Mouse (Mus musculus) limb, embryonic 14.5 days (tissue): Measurements from ENCODE around the gene Arhgap33. TPM values are rescaled to one million over a fixed set of nuclear protein-coding genes. Genes with fewer than 3 reads are reported as not detected.

Source experiments
- ATAC-seq: fragments of 200-750 bp; cut with Nextera tagmentation; 2 replicates; pipeline ENCODE4 v1.8.0; 2017; ENCODE audit warnings: low read depth, moderate number of reproducible peaks, moderate TSS enrichment; ENCODE audit not compliant: low FRiP score
- DNase-seq: peaks from one replicate; pipeline ENCODE4 v3.0.0-alpha.2; 2015; ENCODE audit warnings: low spot score
- H3K27ac ChIP-seq: fragments of 300-500 bp; sonication (generic); replicated peaks from 2 replicates; pipeline ENCODE4 v1.5.1; 2014; ENCODE audit warnings: low read depth, mild to moderate bottlenecking, low read length, moderate library complexity, mixed read lengths
- H3K27me3 ChIP-seq: fragments of 300-500 bp; sonication (generic); 2 replicates; pipeline ENCODE4 v1.6.1; 2014; ENCODE audit warnings: low read length, mixed read lengths; ENCODE audit not compliant: control insufficient read depth, insufficient read depth
- H3K36me3 ChIP-seq: fragments of 300-500 bp; sonication (generic); 2 replicates; pipeline ENCODE4 v1.6.1; 2014; ENCODE audit warnings: mild to moderate bottlenecking, low read length, moderate library complexity, mixed read lengths; ENCODE audit not compliant: control insufficient read depth, insufficient read depth
- H3K4me1 ChIP-seq: fragments of 300-500 bp; sonication (generic); 2 replicates; pipeline ENCODE4 v1.6.1; 2014; ENCODE audit warnings: antibody characterized with exemption, low read length, mixed read lengths; ENCODE audit not compliant: control insufficient read depth, insufficient read depth
- H3K4me2 ChIP-seq: fragments of 300-500 bp; sonication (generic); replicated peaks from 2 replicates; pipeline ENCODE4 v1.6.1; 2014; ENCODE audit warnings: low read depth, mild to moderate bottlenecking, low read length, moderate library complexity; ENCODE audit not compliant: severe bottlenecking
- H3K4me3 ChIP-seq: fragments of 300-500 bp; sonication (generic); replicated peaks from 2 replicates; pipeline ENCODE4 v1.5.1; 2014; ENCODE audit warnings: low read length
- H3K9ac ChIP-seq: fragments of 300-500 bp; sonication (generic); 2 replicates; pipeline ENCODE4 v1.6.1; 2014; ENCODE audit warnings: mild to moderate bottlenecking, low read depth, low read length, moderate library complexity; ENCODE audit not compliant: severe bottlenecking
- H3K9me3 ChIP-seq: fragments of 300-500 bp; sonication (generic); 2 replicates; pipeline ENCODE4 v1.6.1; 2016; ENCODE audit warnings: low read length; ENCODE audit not compliant: control insufficient read depth
- POLR2A ChIP-seq: fragments of 200-500 bp; IDR thresholded peaks from 2 replicates; pipeline ENCODE4 v1.8.0; 2012; ENCODE audit warnings: inconsistent platforms, mild to moderate bottlenecking, moderate library complexity, borderline replicate concordance; ENCODE audit not compliant: insufficient read depth, insufficient read length; ENCODE audit errors: extremely low read depth
- WGBS: fragments of 180-500 bp; shearing (Covaris S2); extraction: QIAGEN DNeasy Blood & Tissue Kit; methylation state at CpG from one replicate; pipeline ENCODE4 v1.1.7; 2014; 5-methylcytosine and 5-hydroxymethylcytosine counted together
- polyA plus RNA-seq, 2 experiments: library from polyadenylated mRNA; depleted of rRNA in 1 of 2; stranded (reverse) in 1 of 2; unstranded in 1 of 2; fragments of >200 nt; fragmentation: Nextera tagmentation in 1 of 2; extraction: Ambion mirVana in 1 of 2; gene quantifications; 2 replicates each; pipeline versions ENCODE4 v1.2.1 to v1.2.3; 2012 to 2014

The Arhgap33 gene
- polyA plus RNA-seq, 2 experiments: 9.7 to 66.1 TPM

DNA sequence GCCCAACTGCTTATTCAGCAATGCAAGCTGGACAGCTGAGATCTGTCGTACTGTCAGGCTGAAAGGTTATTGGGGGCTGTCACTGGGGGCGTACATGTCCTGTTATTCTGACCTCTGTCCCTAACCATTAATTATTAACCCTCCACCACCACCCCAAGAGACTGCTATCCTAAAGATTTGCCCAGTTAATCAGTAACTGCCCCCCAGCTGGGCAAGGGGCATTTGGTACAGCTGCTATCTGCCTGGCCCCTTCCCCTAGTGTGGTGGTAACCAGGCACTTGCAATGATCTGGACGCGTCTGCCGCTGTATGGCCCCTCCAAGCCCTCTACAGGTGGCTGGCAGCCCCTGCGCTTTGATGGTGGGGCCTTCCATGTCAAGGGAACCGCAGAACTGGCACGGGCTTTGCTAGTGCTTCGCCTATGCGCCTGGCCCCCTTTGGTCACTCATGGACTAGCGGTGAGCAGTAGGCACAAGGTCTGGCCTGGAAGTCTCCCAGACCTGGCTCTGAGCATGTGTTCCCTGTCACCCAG is 41.4 kb downstream of the Arhgap33 start, which contains the start of gene Prodh2:
TSS of gene Prodh2 (plus strand) at position 222 of the 531 bp plus-strand sequence.
- no peak within 1 kb of the TSS for H3K4me3 ChIP-seq
- no peak for TF ChIP-seq POLR2A
- no peak within 1 kb of the TSS for H3K27ac ChIP-seq
- H3K4me1 ChIP-seq: no peaks in the 10 kb centered on the region
- no peaks in the 10 kb centered on the region for H3K36me3 ChIP-seq
- no peaks in the 10 kb centered on the region for H3K9me3 ChIP-seq
- DNase-seq (no peak), ATAC-seq (no peak)
- no peak within 1 kb of the TSS for H3K9ac ChIP-seq
- H3K4me2 ChIP-seq: no peak within 1 kb of the TSS
- no peaks in the 10 kb centered on the region for H3K27me3 ChIP-seq
- 65% methylated on average over 11 of the region's 11 CpGs for WGBS

DNA sequence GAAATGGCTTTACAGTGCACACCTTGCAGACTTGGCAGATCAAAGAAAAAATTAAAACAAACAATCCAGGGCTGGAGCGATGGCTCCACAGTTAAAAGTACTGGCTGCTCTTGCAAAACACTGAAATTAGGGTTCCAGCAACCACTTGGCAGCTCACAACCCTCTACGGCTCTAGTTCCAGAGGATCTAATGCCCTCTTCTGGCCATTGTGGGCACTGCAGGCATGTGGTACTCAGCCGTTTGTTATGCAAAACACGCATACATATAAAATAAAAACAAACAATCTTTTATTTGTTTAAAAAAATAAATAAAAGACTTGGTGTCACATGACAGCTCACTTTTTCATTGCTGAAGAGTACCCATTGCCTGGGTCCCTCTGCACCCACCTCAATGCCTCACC is 42.1 kb downstream of the Arhgap33 start:
- Histone ChIP-seq H3K27ac (no peak overlapping the region), H3K4me2 (no peak overlapping the region), H3K9ac (no peak overlapping the region), H3K27me3 (no peaks in the 10 kb centered on the region), H3K9me3 (no peaks in the 10 kb centered on the region), H3K4me3 (no peak overlapping the region), H3K36me3 (no peaks in the 10 kb centered on the region), H3K4me1 (no peaks in the 10 kb centered on the region)
- TF ChIP-seq POLR2A: no peak
- 17% methylated on average over 4 of the region's 4 CpGs for WGBS
- DNase-seq (peak; percentile 45), ATAC-seq (no peak)

DNA sequence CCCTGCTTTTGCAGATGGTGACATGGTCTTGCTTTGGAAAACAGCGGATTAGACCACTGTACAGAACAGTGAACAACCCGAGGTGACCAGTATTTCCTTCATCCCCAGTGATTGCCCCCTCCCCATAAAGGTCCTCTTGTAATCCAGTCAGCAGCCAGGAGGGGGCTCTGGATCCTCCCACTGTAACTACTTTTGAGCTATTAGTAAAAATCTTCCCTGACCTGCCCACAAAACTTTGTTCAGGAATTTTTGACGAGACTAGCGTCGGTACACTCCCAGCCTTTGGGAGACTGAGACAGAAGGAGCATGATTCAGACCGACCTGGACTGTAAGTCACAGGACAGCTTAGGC is 43.9 kb downstream of the Arhgap33 start:
- no peak overlapping the region for H3K4me3 ChIP-seq
- no peaks in the 10 kb centered on the region for H3K9me3 ChIP-seq
- H3K4me1 ChIP-seq: no peaks in the 10 kb centered on the region
- TF ChIP-seq POLR2A: no peak
- WGBS: 23% methylated on average over 6 of the region's 6 CpGs
- no peaks in the 10 kb centered on the region for H3K27me3 ChIP-seq
- no peak overlapping the region for H3K27ac ChIP-seq
- H3K4me2 ChIP-seq: no peak overlapping the region
- H3K9ac ChIP-seq: no peak overlapping the region
- DNase-seq: no peak
- H3K36me3 ChIP-seq: no peaks in the 10 kb centered on the region
- ATAC-seq: no peak

DNA sequence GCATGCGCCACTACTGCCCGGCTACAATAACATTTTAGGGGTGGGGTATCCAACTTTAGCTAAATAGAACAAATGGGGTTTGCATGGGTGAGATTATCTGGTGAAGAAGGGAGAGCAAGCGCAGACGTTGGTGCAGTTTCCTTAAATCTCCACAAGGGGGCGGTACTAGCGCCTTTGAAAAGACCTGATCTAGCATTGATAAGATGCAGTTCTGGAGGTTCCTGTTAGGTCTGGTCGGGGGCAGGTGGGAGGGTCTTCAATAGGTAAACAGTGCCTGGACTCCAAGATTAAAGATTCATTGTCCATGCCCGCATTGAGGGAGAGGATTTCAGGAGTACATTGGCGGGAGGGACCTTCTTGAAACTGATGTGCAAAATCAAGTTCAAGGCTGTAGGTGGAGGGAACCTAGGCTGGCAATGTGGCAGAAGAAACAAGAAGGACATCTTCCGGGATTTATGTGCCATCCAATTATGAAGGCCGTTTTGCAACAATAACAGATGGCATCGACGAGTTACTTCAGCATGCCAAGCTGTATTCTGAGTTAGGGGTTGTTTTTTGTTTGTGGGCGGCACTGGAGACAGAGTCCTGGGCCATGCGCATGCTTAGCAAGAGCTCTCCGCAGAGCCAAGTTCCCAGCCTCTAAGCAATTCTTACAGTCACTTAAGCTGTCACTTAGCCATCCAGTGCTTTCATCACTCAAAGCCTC is 44.5 kb downstream of the Arhgap33 start:
- ATAC-seq: no peak
- Histone ChIP-seq H3K4me1 (no peaks in the 10 kb centered on the region), H3K4me2 (no peak overlapping the region), H3K36me3 (no peaks in the 10 kb centered on the region), H3K27ac (no peak overlapping the region), H3K4me3 (no peak overlapping the region), H3K9me3 (no peaks in the 10 kb centered on the region), H3K9ac (no peak overlapping the region), H3K27me3 (no peaks in the 10 kb centered on the region)
- WGBS: 33% methylated on average over 16 of the region's 16 CpGs
- peak; percentile 43 for DNase-seq
- TF ChIP-seq POLR2A: no peak

DNA sequence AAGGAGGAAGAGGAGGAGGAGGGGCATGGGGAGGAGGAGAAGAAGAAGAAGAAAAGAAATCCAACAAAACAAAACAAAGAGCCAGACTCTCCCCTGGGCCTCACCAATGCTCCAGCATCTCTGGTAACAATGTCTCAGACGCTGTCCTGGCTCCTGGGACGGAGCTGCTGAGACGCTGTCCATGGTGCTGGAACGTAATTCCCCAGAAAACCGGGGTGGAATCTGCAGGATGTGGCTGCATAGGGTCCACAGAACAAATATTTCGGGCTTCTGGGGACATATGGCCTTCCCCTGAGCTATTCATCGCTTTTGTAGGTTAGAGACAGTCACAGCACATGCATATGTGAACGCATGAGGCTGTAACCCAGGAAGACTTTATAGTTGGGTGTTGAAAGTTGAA is 50.6 kb downstream of the Arhgap33 start:
- Histone ChIP-seq H3K4me2 (no peak overlapping the region), H3K4me3 (no peak overlapping the region), H3K9me3 (no peaks in the 10 kb centered on the region), H3K9ac (no peak overlapping the region), H3K36me3 (no peaks in the 10 kb centered on the region), H3K4me1 (no peaks in the 10 kb centered on the region), H3K27me3 (no peaks in the 10 kb centered on the region), H3K27ac (no peak overlapping the region)
- peak; percentile 65 for DNase-seq
- WGBS: 11% methylated on average over 8 of the region's 8 CpGs
- no peak for ATAC-seq
- TF ChIP-seq POLR2A: no peak
